Mouse (Mus musculus) urinary bladder, postnatal 25 days (tissue): ENCODE data around the gene Mrpl36.

Source experiments
- DNase-seq: peaks from one replicate; pipeline ENCODE4 v3.0.0; 2022; ENCODE audit warnings: low spot score

Gene Mrpl36

DNA sequence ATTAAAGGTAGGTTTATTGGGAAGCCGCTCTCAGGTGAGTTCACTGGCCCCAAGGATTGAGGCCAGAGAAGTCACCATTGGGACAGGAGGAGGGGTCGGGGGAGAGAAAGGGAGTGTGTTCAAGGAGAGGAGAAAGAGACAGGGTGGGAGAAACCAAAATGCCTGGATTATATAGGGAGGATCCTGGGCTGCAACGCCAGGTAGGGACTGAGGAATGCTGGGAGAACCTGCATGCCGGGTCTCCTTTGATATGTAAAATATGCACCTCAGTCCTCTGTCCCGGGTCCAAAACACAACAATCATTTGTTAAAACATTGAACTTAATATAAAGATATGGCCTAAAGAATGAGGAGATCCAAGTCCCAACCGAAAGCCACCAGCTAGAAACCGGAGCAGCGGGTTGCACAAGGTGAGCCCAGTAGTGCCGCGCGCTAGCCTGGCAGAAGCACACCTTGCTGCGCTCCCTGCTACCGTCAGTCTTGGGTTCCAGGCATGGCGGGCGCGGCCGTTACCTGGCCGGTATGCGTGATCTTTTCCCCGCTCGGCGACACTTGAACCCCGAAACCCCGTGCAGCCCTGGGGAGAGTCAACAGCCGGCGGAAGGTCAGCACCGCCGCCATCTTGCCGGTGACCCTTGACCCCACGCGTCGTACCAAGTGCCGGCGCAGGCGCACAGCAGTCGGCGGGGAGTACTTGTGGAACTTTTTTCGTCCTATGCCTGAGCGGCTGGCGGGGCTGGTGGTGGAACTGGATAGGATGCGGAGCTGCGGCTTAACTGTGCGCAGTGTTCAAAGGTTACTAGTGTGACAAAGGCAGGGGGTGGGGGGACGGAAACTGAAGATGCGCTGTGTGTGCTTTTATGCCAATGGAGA, at the start of gene Mrpl36, which contains the start of gene Ndufs6:
Mrpl36 (plus strand) TSS at position 687 of the 872 bp plus-strand sequence.
Ndufs6 (minus strand) TSS at position 716 of the 872 bp plus-strand sequence.
- DNase-seq, result peak; percentile 89

- no peak for DNase-seq
Measured at GRCm38 (mm10) chr13:73279196-73279595, 49.1 kb upstream of the Mrpl36 start.

- no peak for DNase-seq
Measured at GRCm38 (mm10) chr13:73282407-73282806, 45.9 kb upstream of the Mrpl36 start.

DNA sequence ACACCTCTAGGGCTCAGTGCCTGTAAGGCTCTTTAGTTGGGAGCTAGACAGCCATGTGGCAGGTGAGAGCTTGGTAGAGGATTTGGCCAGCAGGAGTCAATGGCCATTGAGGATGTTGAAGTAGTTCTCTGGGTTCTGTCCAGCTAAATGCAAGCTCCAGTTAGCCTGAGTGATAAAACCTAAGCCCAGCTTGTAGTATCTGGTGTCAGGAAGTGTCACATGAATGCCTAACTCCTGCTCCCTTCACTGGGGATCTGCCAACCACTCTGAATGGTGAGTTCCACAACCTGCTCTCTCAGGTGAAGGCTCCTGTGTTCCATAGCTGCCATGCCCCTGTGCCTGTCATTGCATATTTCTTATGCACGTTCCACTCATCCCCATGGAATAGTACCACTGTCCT, 44.8 kb upstream of the Mrpl36 start:
- no peak for DNase-seq

GRCm38 (mm10) chr13:73290206-73290605, 38.1 kb upstream of the Mrpl36 start:
- peak; percentile 17 for DNase-seq

DNA sequence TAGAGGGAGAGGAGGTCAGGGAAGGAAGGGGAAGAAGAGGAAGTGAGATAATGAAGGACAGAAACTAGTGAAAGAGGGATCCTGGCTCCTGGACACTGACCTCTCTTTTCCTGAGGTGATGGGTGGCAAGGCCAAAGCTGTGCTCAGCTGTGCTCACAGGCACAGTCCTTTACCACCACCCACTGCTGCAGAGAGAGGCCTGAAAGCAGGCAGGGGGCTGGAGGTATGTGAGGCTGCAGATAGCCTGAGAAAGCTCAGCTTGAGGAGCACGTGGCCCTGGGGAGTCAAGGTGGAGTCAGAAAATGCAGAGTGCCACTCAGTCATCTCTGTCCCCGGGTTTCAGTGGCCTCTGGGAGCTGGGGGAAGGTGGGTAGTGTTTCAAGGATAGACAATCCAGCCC, 37.2 kb upstream of the Mrpl36 start:
- DNase-seq, result no peak

- DNase-seq, result no peak
Measured at GRCm38 (mm10) chr13:73298717-73299116, 29.6 kb upstream of the Mrpl36 start.

DNA sequence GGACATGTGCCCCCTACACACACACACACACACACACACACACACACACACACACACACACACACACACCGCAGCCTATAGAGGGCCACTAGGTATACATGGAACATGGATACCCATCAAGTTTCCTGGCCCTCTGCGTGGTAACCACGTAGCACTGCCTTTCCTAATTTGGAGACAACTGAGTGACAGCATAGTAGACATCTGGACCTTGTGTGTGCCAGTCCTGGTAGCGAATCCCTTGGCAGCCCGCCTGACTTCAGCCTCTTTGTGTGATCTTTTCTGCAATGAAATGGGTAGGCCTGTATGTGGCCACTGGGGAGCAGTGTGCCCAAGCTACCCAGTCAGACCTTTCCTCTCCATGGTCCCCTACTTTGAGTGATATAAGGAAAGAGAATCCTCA, 29.0 kb upstream of the Mrpl36 start:
- no peak for DNase-seq

DNA sequence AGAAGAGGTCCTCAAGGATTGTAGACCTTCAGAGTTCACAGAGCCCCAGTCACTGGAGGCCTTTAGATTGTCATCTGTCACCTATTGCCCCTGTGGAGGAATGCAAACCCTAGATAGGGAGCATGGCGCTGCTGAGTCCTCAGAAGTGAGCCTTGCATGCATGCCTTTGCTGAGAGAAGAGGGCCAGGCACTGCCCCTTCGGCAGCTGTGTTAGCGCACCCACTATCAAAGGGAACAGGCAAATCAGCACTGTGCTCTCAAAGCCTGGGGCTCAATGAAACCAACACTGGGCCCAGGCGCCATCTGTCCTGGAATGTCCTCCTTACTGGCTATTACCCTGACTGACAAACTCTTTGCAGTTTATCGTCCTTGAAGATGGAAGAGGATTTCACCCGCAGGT, 23.6 kb upstream of the Mrpl36 start:
- DNase-seq, result no peak

GRCm38 (mm10) chr13:73305398-73306084, 22.8 kb upstream of the Mrpl36 start:
- DNase-seq, result no peak

DNA sequence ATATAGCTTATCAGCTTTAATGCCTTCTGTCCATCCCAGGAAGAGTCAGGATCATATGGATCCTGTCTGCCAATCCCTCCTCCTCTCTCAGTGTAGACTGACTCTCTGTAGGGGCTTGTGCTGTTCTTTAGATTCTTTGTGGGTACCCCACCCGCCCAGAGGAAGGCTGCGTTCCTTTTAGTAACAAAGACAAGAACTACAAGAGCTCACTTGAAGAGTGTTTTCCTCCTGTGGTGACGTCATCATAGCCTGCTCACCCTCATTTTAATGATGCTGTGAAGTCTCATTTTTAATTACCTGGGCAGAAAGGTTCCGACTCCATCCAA, 22.3 kb upstream of the Mrpl36 start:
- DNase-seq, result no peak

- no peak for DNase-seq
Measured at GRCm38 (mm10) chr13:73306430-73306829, 21.9 kb upstream of the Mrpl36 start.

- peak; percentile 47 for DNase-seq
Measured at GRCm38 (mm10) chr13:73310183-73310929, 18.0 kb upstream of the Mrpl36 start.

GRCm38 (mm10) chr13:73320048-73320447, 8.3 kb upstream of the Mrpl36 start:
- no peak for DNase-seq

DNA sequence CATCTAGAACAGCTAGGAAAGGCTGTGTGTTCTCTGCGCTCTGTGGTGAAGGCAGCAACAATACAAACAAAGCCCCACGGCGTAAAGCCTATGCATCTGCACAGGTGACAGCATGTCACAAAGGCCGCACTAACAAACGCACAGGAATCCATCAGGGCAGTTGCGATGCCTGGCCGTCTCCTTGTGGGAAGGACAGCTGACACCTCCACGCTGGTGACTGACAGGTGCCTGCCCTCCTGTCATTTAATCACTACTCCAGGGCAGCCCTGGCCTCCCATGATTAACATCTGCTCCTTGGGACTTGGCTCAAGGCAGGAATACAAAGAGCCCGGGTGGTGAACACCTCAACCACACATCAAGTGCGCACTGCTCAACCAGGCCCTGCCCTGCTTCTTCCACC, 5.7 kb upstream of the Mrpl36 start:
- no peak for DNase-seq

DNA sequence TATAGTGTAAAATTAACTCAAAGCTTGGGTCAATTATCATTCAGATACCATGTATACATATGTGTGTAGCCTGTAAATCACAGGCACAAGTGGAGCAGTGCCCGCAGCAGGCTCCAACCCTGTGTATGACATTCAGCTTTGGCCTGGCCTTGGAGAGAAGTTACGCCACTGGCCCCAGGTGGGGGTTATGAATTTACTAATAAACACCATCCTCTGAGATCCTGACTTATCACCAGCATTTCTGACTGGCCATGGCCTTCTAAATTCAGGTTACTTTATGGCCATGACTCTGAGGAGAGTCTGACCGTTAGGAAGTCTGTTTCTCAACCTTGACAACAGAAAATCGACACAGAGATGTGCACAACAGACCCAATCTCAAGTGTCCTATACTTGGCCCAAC, 4.9 kb upstream of the Mrpl36 start:
- no peak for DNase-seq

GRCm38 (mm10) chr13:73330844-73331501, 2.7 kb downstream of the Mrpl36 start:
- DNase-seq, result peak; percentile 90

DNA sequence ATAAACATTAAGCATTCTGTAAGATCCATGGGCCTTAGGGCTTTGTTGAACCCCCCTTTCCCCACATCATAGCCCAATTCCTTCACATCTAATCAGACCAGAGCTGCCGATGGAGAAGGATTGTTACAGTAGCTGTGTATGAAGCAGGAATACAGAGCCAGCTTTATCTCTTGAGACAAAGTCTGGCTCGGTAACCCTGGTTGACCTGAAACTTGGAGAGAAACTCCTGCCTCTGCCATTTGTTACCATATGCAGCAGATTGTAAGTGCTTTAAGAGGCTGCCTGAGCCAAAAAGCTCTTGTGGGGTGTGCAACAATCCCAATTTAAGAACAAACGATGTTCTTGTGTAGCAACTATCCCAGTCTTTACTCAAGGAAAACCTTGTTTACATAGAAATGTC, 3.4 kb downstream of the Mrpl36 start:
- no peak for DNase-seq

DNA sequence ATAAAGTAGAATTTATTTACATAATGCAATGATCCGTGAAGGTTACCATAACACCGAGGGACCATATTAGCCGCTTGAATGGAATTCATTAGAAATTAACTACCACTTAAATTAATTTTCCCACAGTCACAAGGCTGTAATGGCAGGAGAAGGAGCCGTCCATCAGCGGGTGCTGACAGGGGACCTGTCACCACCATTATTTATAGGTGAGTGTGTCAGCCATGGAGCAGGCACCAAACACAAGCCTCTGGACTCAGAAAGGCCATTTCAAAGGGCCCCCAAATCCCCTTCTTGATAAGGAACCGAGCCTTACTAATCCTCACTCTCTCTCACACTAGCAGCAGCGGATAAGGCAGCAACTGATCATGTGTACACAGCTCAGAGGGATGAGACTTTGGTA, 8.4 kb downstream of the Mrpl36 start:
- DNase-seq, result no peak

GRCm38 (mm10) chr13:73345102-73345890, 17.0 kb downstream of the Mrpl36 start:
- DNase-seq, result no peak

DNA sequence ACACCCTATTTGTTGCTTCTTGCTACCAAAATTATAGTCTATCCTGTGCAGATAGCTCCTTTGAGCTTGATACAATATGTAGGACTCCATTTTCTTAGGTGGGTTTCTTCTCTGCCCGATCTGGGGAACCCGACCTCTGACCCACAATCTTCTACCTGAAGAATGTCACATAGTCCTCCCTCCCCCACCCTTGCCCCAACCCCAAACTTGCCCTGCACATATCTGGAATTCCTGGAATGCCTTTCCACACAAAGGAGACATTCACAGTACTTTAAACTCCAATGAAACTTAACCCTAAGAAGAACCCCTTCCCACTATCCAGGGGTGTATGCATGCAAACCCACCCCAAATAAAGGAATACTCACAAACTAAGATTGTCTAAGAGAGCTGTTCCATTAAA, 17.8 kb downstream of the Mrpl36 start:
- DNase-seq, result no peak
